Mouse (Mus musculus): ENCODE measurements around the gene R3hcc1l.

Gene R3hcc1l

GRCm38 (mm10) chr19:42540649-42541048, 22.1 kb downstream of the R3hcc1l start:
- no peak for DNase-seq (ENCODE audit: low read depth, low spot score)

DNA sequence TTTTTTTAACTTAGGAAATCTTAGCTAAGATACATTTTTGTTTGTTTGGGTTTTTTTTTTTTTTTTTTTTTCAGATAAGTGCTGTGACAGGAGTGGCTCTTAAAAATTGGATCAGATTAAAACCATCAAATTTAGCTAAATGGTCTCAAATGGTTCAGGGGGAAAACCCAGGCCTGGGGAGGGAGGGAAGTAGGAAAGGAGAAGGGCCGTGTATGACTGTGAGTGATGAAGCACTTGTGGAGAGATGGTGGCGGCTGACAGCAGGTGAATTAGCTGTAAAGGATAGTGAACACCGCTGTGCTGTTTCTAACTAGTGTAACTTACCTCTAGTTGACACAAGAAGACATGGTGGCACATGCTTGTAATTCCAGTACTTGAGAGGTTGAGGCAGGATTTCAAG, 40.1 kb downstream of the R3hcc1l start:
- DNase-seq (ENCODE audit: low read depth, low spot score): no peak

GRCm38 (mm10) chr19:42561991-42562390, 43.4 kb downstream of the R3hcc1l start:
- DNase-seq (ENCODE audit: low read depth, low spot score): no peak

DNA sequence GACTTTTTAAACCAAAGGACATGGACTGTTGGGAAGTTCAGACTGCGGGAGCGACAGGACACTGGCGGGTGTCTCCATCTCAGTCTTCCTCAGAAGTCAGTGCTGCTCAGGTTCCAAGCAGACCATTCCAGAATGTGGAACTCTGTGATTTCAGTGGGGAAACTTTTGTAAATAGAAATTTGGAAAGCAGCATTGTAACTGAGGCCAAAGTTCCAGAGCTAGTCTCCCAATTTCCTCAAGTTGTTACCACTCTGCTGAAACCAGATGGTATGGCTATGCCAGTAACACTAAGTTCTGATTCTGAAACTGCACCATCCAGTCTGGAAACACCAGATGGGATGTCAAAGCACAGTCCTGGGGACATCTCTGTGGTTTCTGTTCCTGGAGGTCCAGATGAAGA, 44.4 kb downstream of the R3hcc1l start:
- DNase-seq (ENCODE audit: low read depth, low spot score): no peak

DNA sequence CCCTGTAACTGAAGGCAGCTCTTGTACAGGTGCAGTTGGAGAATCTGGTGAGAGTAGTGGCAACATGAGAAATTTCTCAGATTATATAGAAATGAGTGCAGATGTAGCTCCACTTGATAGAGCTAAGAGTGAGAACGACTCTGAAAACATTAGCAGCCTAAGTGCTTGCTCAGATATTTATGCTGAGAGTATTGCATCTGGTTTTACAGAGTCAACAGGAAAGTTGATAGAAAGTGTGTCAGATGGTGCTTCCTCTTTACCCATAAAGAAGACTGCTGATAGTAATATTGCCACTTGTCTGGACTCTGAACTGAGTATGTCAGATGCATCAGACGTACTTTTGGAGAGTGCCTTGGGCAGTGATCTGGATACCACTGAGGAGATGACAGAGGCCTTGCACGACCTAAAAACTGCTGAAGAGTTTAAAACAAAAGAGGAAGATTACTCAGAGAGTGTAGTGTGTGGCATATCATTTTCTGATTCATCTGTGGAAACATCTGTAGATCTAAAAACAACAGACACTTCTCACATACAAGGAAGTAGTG, 45.2 kb downstream of the R3hcc1l start:
- DNase-seq (ENCODE audit: low read depth, low spot score): no peak

GRCm38 (mm10) chr19:42566283-42567019, 47.9 kb downstream of the R3hcc1l start:
- DNase-seq (ENCODE audit: low read depth, low spot score): no peak

- DNase-seq (ENCODE audit: low read depth, low spot score): no peak
Observed at GRCm38 (mm10) chr19:42567020-42567419, 48.5 kb downstream of the R3hcc1l start.

GRCm38 (mm10) chr19:42569076-42569475, 50.5 kb downstream of the R3hcc1l start:
- no peak for DNase-seq (ENCODE audit: low read depth, low spot score)

DNA sequence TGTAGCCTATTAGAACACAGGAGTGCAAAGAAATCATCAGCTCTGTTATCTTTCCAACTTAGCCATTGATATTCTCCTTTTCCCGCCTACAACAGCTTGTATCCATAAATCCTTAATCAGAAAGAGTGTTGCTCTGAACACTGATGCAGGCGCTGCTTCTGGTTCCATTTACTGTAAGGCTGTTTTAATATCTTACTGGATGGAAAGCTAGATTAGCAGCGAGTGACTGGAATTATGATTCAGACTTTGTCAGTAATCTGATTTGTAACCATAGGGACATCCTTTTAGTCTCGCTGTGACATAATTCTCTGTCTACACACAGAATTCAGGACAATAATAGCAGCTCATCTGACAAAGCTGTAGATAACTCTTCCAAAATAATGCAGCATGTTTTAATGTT, 52.7 kb downstream of the R3hcc1l start:
- no peak for DNase-seq (ENCODE audit: low read depth, low spot score)

GRCm38 (mm10) chr19:42575317-42575716, 56.8 kb downstream of the R3hcc1l start:
- DNase-seq (ENCODE audit: low read depth, low spot score): no peak

DNA sequence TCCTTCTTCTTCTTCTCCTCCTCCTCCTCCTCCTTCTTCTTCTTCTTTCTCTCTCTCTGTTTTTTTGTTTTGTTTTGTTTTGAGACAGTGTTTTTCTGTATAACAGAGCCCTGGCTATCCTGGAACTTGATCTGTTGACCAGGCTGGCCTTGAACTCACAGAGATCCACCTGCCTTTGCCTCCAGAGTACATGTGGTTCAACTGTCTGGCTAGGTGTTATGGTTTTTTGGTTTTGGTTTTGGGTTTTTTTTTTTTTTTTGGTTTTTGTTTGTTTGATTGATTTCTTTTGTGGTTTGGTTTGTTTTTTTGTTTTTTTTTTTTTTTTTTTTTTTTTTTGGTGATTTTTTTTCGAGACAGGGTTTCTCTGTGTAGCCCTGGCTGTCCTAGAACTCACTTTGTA, 58.3 kb downstream of the R3hcc1l start:
- no peak for DNase-seq (ENCODE audit: low read depth, low spot score)

- no peak for DNase-seq (ENCODE audit: low read depth, low spot score)
Observed at GRCm38 (mm10) chr19:42578631-42579030, 60.1 kb downstream of the R3hcc1l start.

DNA sequence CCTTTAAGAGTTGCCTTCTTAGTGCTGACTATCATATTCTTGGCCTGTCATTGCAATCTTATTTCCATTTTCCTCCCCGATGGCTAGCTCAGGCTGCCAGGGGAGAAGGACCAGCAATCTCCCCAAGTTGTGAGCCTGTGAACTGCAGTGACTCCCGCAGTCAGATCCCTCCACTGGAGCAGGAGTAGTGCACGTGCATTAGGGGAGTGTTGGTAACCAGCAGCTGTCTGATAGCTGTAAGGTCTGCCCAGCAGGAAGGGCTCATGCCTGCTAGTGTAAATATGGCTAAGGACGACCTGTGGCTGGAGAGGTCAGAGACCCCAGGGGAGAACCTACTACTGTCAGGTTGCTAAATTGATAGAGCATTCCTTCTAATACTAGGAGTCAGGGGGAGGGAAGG, 62.1 kb downstream of the R3hcc1l start:
- no peak for DNase-seq (ENCODE audit: low read depth, low spot score)

DNA sequence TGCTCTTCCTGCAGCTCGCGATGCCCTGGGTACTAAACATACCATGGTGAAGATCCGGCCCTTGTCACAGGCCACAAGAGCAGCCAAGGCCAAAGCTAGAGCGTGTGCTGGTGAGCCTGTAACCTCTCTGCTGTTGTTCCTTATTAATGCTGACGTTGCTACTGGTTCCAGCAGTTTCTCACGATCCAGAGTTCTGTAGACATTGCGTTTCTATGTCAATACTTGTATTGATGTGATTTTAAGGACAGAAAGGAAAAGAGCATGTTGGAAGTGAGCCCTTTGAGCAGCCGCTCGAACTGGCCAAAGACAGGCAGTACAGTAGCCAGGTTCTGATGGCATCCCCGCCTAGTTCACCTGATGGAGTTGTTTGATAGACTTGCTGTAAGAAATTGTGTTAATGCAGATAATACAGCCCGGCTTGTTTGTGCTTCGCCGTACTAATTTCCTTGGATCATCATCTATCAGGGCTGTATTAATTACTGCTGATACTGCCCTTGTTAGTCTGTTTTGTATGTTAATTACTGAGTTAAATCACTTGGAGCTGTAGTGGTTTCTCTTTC, 64.3 kb downstream of the R3hcc1l start:
- no peak for DNase-seq (ENCODE audit: low read depth, low spot score)

GRCm38 (mm10) chr19:42583677-42584076, 65.1 kb downstream of the R3hcc1l start:
- DNase-seq (ENCODE audit: low read depth, low spot score): no peak

DNA sequence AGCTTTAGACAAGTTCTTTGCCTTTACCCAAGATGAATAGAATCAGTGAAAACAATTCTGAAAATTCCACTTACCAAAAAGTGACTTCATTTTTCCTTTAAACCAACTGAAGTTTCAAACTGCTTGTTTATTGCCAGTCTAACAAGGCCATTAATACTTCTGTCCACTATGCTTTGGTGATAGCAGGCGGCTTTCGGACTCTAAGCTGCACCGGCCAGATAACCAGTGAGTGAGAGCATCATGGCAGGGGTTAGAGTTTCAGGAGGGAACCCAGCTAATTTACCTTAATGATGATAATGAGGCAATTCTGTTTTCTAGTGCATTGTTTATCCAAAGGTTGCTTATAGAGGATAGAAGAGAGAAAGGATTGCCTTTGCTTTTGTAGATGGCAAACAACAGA, 65.6 kb downstream of the R3hcc1l start:
- DNase-seq (ENCODE audit: low read depth, low spot score): no peak

DNA sequence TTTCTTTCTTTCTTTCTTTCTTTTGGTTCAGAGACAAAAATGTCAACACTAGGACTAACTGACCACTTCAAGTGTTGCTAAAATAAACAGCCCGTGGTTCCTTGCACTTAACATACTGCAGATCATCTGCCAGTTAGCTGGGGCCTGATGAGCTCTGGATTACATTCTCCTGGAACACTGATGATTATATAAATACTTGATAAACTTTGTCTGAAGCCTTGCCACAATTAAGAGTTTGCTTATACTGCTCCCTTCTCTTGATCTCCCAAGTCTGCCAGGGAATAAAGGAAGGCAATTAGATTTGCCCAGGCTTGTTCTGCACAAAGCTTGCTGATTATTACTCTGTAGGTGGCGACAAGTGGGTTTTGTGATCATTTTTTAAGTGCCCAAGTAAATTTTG, 69.1 kb downstream of the R3hcc1l start:
- no peak for DNase-seq (ENCODE audit: low read depth, low spot score)

DNA sequence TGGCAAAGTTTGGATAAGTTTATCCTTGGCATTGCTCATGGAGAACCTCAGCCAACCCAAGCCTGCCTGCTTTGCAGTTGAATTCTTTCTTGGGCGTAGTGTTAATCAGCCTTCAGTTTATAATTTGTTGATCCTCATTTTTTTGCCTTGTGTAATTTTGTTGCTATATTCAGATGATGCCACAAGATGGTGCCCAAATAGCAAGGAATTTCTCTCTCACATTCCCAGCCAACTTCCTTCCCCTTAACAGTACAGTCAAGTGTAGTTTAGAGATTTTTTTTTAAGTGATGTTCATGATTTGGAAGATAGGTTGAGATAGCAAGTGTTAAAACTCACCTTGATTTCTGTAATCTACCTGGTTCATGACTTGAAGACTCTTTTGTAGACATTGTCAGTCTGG, 70.7 kb downstream of the R3hcc1l start:
- no peak for DNase-seq (ENCODE audit: low read depth, low spot score)

DNA sequence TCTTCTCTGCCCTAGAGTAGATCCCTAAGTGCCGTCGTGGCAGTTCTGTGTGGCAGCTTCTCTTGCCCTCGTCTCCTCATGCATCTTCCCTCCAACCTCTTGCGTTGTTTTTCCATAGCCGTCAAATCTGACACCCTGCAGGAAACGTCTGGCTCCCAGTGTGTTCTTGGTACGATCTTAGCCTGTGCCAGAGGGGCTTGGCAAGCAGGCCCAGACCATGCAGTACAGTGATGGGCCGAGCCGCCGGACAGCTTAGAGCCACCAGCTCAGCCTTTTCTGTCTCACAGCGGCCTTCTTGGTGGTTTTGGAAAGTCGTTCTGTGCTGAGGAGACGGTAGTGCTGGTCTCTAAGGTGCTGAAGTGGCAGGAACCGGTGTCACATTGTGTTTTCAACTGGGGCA, 73.0 kb downstream of the R3hcc1l start:
- DNase-seq (ENCODE audit: low read depth, low spot score): peak; percentile 11

DNA sequence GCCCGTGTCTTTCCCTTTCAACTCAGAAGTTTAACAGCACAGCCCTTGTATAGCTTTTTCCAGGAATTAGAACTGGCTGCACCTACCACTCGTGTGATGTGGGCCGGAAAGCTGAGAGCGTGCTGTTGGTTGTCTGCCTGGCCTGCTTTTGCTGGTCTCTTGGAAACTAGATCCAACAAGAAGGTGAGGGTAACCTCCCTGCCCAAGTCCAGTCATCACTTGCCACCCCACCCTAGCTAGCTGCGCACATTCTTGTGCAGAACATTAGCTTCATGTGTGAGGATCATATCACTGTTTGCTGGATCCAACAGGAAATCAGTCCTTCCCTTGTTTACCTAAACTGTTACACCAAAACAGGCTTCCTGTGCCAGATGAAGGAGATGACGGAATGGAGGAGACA, 74.9 kb downstream of the R3hcc1l start:
- DNase-seq (ENCODE audit: low read depth, low spot score): no peak

GRCm38 (mm10) chr19:42595066-42595465, 76.5 kb downstream of the R3hcc1l start:
- DNase-seq (ENCODE audit: low read depth, low spot score): no peak

GRCm38 (mm10) chr19:42597286-42597685, 78.7 kb downstream of the R3hcc1l start:
- DNase-seq (ENCODE audit: low read depth, low spot score): no peak

DNA sequence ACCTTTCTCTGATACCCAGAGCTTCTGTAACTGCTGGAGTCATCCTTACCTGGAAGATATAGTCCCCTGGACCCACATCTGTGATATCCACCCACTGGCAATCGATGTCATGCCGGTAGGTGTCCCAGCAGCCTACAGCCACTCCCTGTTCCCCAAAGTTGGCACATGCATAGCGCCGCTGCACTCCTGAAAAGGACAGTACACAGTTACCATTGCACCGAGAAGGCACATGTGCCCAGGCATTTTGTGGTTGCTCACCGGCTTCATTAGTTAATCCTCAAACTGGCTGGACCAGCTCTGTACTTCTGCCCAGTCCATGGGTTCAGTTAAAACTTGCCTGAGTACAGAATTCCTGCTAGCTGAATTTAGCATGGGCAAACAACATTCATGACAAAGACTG, 79.3 kb downstream of the R3hcc1l start:
- DNase-seq (ENCODE audit: low read depth, low spot score): no peak
